Mouse (Mus musculus): Measurements from ENCODE around the gene Zdhhc19.

The Zdhhc19 gene

GRCm38 (mm10) chr16:32610460-32611255 is 114.6 kb downstream of the Zdhhc19 start:
- DNase-seq = no peak

All from lung, postnatal 14 days (tissue).